Mouse (Mus musculus): ENCODE data around the gene Vmn2r12.
"Not testable (repeated sequence)": the region's sequence is repeated elsewhere in the genome, so short reads cannot be mapped to it uniquely, and the experiment has no call there.

The Vmn2r12 gene

DNA sequence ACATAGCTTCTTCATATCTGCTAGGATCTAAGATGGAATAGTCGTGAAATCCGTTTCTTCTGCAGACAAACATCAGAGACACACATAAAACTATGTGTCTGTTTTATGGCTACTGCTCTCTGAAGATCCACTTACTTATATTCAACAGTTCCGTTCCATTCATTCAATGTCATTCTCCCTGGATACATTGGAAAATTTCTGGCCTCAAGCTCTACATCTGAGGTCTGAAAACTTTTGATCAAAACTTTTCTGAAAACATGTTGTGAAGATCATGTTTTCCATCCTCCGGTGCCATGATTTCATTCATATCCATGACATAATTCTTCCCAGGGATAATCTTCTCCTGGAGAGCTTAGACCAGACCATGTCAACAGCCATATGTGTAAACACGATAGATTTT lies at the start of gene Vmn2r12:
TSS of gene Vmn2r12 (minus strand) at position 101 of the 400 bp plus-strand sequence.
- DNase-seq (ENCODE audit: low spot score): not testable (repeated sequence)

DNA sequence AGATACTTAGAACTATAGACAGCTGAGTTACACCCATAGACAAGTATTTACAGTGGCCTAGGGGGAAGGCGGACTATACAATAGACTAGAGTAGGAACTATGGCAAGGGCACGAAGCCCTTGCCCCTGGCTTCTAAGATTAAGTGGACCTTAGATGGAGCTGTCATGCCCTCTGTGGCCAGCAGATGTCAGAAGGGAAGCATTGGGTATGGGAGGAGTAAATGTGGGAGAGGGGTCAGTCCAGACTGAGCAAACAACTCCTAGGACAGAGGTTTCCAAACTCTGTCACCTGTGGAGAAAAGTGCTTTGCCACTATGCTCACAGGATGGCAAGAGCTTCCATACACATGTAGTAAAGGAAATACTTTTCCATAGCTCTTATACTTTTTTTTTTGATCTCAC lies 41.8 kb upstream of the Vmn2r12 start:
- peak; percentile 53 for DNase-seq (ENCODE audit: low spot score)

DNA sequence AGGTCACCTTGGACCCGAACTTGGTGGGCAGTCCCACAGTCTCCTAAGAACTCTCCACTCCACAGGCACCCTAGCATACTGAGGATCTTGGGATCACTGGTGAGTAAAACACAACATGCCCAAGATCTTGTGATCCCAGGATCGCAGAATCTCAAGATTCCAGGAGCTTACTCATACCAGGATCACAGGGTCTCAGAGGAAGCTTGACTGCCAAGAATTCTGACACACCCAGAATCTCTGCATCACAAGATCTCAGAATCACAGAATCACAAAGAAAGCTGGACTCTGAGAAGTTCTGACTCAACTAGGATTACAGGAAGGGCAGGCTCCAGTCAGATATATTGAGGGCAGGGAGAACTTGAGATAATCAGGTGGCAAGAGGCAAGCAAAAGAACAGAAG lies 39.0 kb upstream of the Vmn2r12 start:
- DNase-seq (ENCODE audit: low spot score): no peak

DNA sequence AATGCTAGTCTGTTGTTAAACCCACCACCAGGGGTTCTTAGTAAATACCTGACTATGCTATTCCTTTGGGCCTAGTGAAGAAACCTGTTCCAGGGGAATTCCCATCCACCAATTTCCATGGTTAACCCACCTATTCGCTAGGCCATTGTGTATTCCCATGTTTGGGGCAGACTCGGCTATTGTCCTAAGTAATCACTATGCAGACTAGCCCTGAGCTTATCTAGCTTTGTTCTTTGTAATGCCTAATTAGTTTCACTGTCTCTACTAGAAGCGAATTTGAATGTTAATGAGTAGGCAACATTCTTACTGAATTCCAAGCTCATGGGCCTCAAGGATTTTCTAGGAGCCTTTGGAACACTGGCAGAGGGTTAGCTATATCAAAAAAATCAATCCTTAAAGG lies 1.3 kb downstream of the Vmn2r12 start:
- not testable (repeated sequence) for DNase-seq (ENCODE audit: low spot score)

DNA sequence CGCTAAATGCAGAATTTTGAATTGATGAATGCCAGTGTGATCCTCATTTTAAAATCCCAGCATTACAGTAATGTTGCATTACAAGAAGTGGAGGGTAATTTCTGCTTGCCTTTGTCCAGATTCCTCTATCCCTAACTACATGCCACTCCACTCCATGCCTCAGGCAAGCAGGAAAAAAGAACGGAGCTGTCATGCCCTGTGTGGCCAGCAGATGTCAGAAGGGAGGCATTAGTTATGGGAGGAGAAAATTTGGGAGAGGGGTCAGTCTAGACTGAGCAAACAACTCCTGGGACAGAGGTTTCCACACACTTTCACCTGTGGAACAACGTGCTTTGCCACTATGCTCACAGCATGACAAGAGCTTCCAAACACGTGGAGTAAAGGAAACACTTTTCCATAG lies 25.7 kb downstream of the Vmn2r12 start:
- DNase-seq (ENCODE audit: low spot score): peak; percentile 64

DNA sequence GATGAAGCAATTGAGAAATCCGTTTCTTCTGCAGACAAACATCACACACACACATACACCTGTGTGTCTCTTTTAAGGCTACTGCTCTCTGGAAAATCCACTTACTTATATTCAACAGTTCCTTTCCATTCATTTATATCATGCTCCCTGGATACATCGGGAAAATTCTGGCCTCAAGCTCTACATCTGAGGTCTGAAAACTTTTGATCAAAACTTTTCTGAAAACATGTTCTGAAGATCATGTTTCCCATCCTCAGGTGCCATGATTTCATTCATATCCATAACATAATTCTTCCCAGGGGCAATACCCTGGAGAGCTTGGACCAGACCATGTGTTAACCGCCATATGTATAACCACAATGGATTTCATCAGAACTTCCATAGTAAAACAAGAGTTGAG lies 38.3 kb downstream of the Vmn2r12 start, which contains the start of gene Vmn2r11:
TSS of gene Vmn2r11 (minus strand) at position 101 of the 400 bp plus-strand sequence.
- DNase-seq (ENCODE audit: low spot score): not testable (repeated sequence)

DNA sequence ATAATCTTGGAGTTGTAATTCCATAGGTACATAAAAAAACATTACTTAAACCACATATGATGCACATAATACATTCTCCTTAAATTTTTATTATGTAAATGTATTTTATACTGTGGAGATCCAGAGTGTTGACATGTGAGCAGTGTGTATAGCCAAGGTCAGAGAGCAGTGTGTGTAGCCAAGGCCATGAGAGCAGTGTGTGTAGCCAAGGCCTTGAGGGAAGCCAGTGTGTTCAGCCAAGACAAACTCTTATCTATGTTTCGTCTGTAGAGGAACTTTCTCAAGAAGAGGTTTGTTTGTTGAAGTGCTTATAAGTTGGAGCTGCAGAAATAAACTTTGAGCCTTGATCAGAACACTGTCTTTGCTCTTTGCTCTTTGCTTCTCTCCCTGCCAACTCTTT lies 42.5 kb downstream of the Vmn2r12 start:
- peak; percentile 75 for DNase-seq (ENCODE audit: low spot score)
